In genomic region chr6:136827881-136828561, GRCm38 (mm10) we compare ENCODE assay signal across 8 mouse cellular contexts. TPM values are rescaled to one million over a fixed set of nuclear protein-coding genes. Genes with fewer than 3 reads are reported as not detected.
DNase-seq lines count a peak whose midpoint lies in the region; ATAC-seq and TF ChIP-seq lines count a peak whose summit lies in the region.

Wbp11 (minus strand) TSS chr6:136828233.

- H3K4me3 ChIP-seq in forebrain, embryonic 10.5 days = peak within 1 kb of the TSS; percentile 99
- peak within 1 kb of the TSS; percentile 73 for H3K4me3 ChIP-seq in heart, embryonic 15.5 days
- peak within 1 kb of the TSS; percentile 84 to 98 for H3K4me3 ChIP-seq in liver, embryonic 14.5 days (ENCODE audit: insufficient read depth in 1 of 2, low read depth in 2 of 2, low read length in 2 of 2)
- peak within 1 kb of the TSS; percentile 82 for H3K4me3 ChIP-seq in neural tube, embryonic 11.5 days (ENCODE audit: low read depth, low read length)
- H3K4me3 ChIP-seq in stomach, postnatal 0 days (ENCODE audit: low read depth, low read length) = peak within 1 kb of the TSS; percentile 99

- peak within 1 kb of the TSS; percentile 97 for H3K9ac ChIP-seq in heart, embryonic 15.5 days
- peak within 1 kb of the TSS; percentile 99 for H3K9ac ChIP-seq in liver, embryonic 14.5 days (replicated peaks)
- peak within 1 kb of the TSS; percentile 93 for H3K9ac ChIP-seq in neural tube, embryonic 11.5 days (ENCODE audit: low read length)
- peak within 1 kb of the TSS; percentile 99 for H3K9ac ChIP-seq in stomach, postnatal 0 days (ENCODE audit: low read length)

- peaks cover 14% of the 10 kb centered on the region for H3K4me1 ChIP-seq in forebrain, embryonic 10.5 days
- H3K4me1 ChIP-seq in heart, embryonic 15.5 days (replicated peaks) = peaks cover 6% of the 10 kb centered on the region
- H3K4me1 ChIP-seq in liver, embryonic 14.5 days (replicated peaks; ENCODE audit: control insufficient read depth in 2 of 2, insufficient read depth in 2 of 2, low read length in 1 of 2) = peaks cover 5 to 9% of the 10 kb centered on the region in 2 experiments
- peaks cover 3% of the 10 kb centered on the region for H3K4me1 ChIP-seq in neural tube, embryonic 11.5 days (ENCODE audit: control insufficient read depth, insufficient read depth, low read length)
- H3K4me1 ChIP-seq in stomach, postnatal 0 days (replicated peaks; ENCODE audit: control insufficient read depth, insufficient read depth) = peaks cover 2% of the 10 kb centered on the region; the same call in 1 of the 2 replicates

- H3K36me3 ChIP-seq in forebrain, embryonic 10.5 days (replicated peaks) = peaks cover 25% of the 10 kb centered on the region
- peaks cover 22% of the 10 kb centered on the region for H3K36me3 ChIP-seq in heart, embryonic 15.5 days
- H3K36me3 ChIP-seq in liver, embryonic 14.5 days (replicated peaks; ENCODE audit: control insufficient read depth, insufficient read depth, low read depth) = peaks cover 24% of the 10 kb centered on the region
- H3K36me3 ChIP-seq in neural tube, embryonic 11.5 days (ENCODE audit: control insufficient read depth, insufficient read depth, low read length) = peaks cover 2% of the 10 kb centered on the region; the same call in 1 of the 2 replicates
- H3K36me3 ChIP-seq in stomach, postnatal 0 days (ENCODE audit: control insufficient read depth, insufficient read depth, low read length) = peaks cover 13% of the 10 kb centered on the region; the same call in 1 of the 2 replicates

- peak within 1 kb of the TSS; percentile 98 for H3K27ac ChIP-seq in forebrain, embryonic 10.5 days
- peak within 1 kb of the TSS; percentile 84 for H3K27ac ChIP-seq in heart, embryonic 15.5 days
- H3K27ac ChIP-seq in liver, embryonic 14.5 days = peak within 1 kb of the TSS; percentile 67
- peak within 1 kb of the TSS; percentile 40; the same call in 1 of the 2 replicates for H3K27ac ChIP-seq in neural tube, embryonic 11.5 days (ENCODE audit: low read depth, low read length)
- peak within 1 kb of the TSS; percentile 86 for H3K27ac ChIP-seq in stomach, postnatal 0 days (replicated peaks)

- H3K9me3 ChIP-seq in forebrain, embryonic 10.5 days = no peaks in the 10 kb centered on the region
- no peaks in the 10 kb centered on the region for H3K9me3 ChIP-seq in heart, embryonic 15.5 days (replicated peaks)
- H3K9me3 ChIP-seq in liver, embryonic 14.5 days (ENCODE audit: control insufficient read depth, low read length) = no peaks in the 10 kb centered on the region
- H3K9me3 ChIP-seq in neural tube, embryonic 11.5 days (ENCODE audit: control insufficient read depth, low read length) = no peaks in the 10 kb centered on the region
- no peaks in the 10 kb centered on the region for H3K9me3 ChIP-seq in stomach, postnatal 0 days (ENCODE audit: control insufficient read depth, low read length)

- H3K27me3 ChIP-seq in forebrain, embryonic 10.5 days (ENCODE audit: poor library complexity, severe bottlenecking) = no peaks in the 10 kb centered on the region
- no peaks in the 10 kb centered on the region for H3K27me3 ChIP-seq in heart, embryonic 15.5 days
- H3K27me3 ChIP-seq in liver, embryonic 14.5 days (ENCODE audit: control insufficient read depth, insufficient read depth, low read length) = no peaks in the 10 kb centered on the region
- no peaks in the 10 kb centered on the region for H3K27me3 ChIP-seq in neural tube, embryonic 11.5 days (ENCODE audit: control insufficient read depth, insufficient read depth, low read length)
- H3K27me3 ChIP-seq in stomach, postnatal 0 days (ENCODE audit: control insufficient read depth, insufficient read depth, low read length) = no peaks in the 10 kb centered on the region

- TF ChIP-seq EP300 in liver, embryonic 14.5 days (IDR thresholded peaks at IDR 0.05; ENCODE audit: low read depth) = no peak
- peak; percentile 39 for TF ChIP-seq EP300 in stomach, postnatal 0 days (optimal IDR thresholded peaks at IDR 0.05)

- peak; percentile 91 to 95 for DNase-seq in CD8-positive naive resting alpha-beta T cell, adult 2 months (ENCODE audit: low read depth in 2 of 2, low spot score in 2 of 2)
- peak; percentile 85 for DNase-seq in c-Kit-positive CD71-negative TER-119-negative erythroid progenitor cells, embryonic 14.5 days (ENCODE audit: low read depth)
- DNase-seq in forebrain, embryonic 10.5 days (ENCODE audit: extremely low spot score, low spot score) = peak; percentile 95
- DNase-seq in kidney, postnatal 25 days = peak; percentile 95 to 98
- peak; percentile 96 to 98 (median 97) for DNase-seq in liver, embryonic 14.5 days (ENCODE audit: low read depth in 3 of 3, low spot score in 3 of 3)
- DNase-seq in neural tube, embryonic 11.5 days (ENCODE audit: low spot score) = peak; percentile 94
- peak; percentile 96 for DNase-seq in stomach, postnatal 0 days (ENCODE audit: low spot score)

- H3K4me2 ChIP-seq in heart, embryonic 15.5 days = peak within 1 kb of the TSS; percentile 72
- peak within 1 kb of the TSS; percentile 91 for H3K4me2 ChIP-seq in liver, embryonic 14.5 days (ENCODE audit: low read depth)
- H3K4me2 ChIP-seq in neural tube, embryonic 11.5 days (ENCODE audit: low read depth) = peak within 1 kb of the TSS; percentile 56
- peak within 1 kb of the TSS; percentile 55 for H3K4me2 ChIP-seq in stomach, postnatal 0 days (replicated peaks; ENCODE audit: low read depth)

- TF ChIP-seq CTCF in liver, embryonic 14.5 days (IDR thresholded peaks at IDR 0.05; ENCODE audit: low read depth) = peak; percentile 47; the same call in 1 of the 2 replicates
- TF ChIP-seq CTCF in stomach, postnatal 0 days (IDR thresholded peaks at IDR 0.05; ENCODE audit: low read depth) = peak; percentile 65

- ATAC-seq in heart, embryonic 15.5 days (replicated peaks; ENCODE audit: insufficient number of reproducible peaks, insufficient read depth, low FRiP score, low read depth) = peak; percentile 100
- ATAC-seq in liver, embryonic 14.5 days (ENCODE audit: insufficient read depth) = peak; percentile 100
- ATAC-seq in neural tube, embryonic 11.5 days (ENCODE audit: insufficient read depth, low FRiP score, low TSS enrichment) = peak; percentile 100
- peak; percentile 100 for ATAC-seq in stomach, postnatal 0 days (ENCODE audit: low FRiP score, low TSS enrichment)

- WGBS in forebrain, embryonic 10.5 days = under 1% methylated on average over 45 of the region's 45 CpGs
- WGBS in heart, embryonic 15.5 days = under 1% methylated on average over 45 of the region's 45 CpGs
- WGBS in liver, embryonic 14.5 days (ENCODE audit: insufficient replicate concordance) = under 1% methylated on average over 33 of the region's 45 CpGs
- WGBS in neural tube, embryonic 11.5 days = under 1% methylated on average over 38 of the region's 45 CpGs
- WGBS in stomach, postnatal 0 days = 0% methylated on average over 43 of the region's 45 CpGs

RNA-seq across cellular contexts. Expression of gene Wbp11, which starts in this region (rescaled TPM):
- polyA plus RNA-seq in forebrain, embryonic 10.5 days (2016; fragmentation: Nextera tagmentation; extraction: Ambion mirVana) = 166 and 170 TPM in 2 replicates
- 60.4 and 66.9 TPM in 2 replicates for polyA plus RNA-seq in heart, embryonic 15.5 days (2015; fragmentation: Nextera tagmentation; extraction: Ambion mirVana)
- polyA plus RNA-seq in liver, embryonic 14.5 days (2012; rRNA removed) = 27.1 and 37.6 TPM in 2 replicates
- polyA plus RNA-seq in liver, embryonic 14.5 days (2014; fragmentation: Nextera tagmentation; extraction: Ambion mirVana) = 51.3 and 59.3 TPM in 2 replicates
- 150 and 154 TPM in 2 replicates for polyA plus RNA-seq in neural tube, embryonic 11.5 days (2014; fragmentation: Nextera tagmentation; extraction: Ambion mirVana)
- polyA plus RNA-seq in stomach, postnatal 0 days (2015; fragmentation: Nextera tagmentation; extraction: Ambion mirVana) = 39.8 and 42.8 TPM in 2 replicates

Comparison
In these comparisons a context has a peak if more than half of its experiments do, and no peak if none do; other contexts are left out.
1. Peak in every context shown above with its lines: DNase-seq, ATAC-seq, H3K4me3 ChIP-seq and H3K27ac ChIP-seq.
2. H3K27ac ChIP-seq: peak in every context shown above with its lines; median percentile 98 in forebrain, embryonic 10.5 days; 86 in stomach, postnatal 0 days; 84 in heart, embryonic 15.5 days; 67 in liver, embryonic 14.5 days; 40 in neural tube, embryonic 11.5 days.